ENCODE assay signal across 19 mouse cellular contexts in the genomic region with DNA sequence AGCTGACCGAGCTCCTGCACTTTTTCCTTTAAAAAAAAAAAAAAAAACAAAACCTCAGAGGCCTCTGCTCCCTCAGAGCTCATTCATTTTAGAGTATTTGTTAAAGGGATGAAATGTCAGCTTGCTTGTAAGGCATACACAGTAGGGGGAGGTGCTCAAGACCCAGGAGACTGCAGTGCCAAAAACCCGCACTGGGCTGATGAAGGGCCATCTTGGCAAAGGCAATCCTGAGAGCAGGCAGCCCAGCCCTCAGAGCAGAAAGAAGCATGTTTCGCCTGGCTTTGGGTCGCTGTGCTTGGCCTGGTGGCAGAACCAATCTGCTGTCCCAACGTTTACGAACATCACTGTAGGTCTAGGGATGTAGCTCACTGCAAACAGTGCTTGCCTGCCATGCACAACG. TPM values are rescaled to one million over a fixed set of nuclear protein-coding genes. Genes with fewer than 3 reads are reported as not detected.
DNase-seq lines count a peak whose midpoint lies in the region; ATAC-seq and TF ChIP-seq lines count a peak whose summit lies in the region.
"Had no signal": no experiment of that assay in that cellular context is flagged by ENCODE, and none has a peak within 500 bp of the region (broad histone marks: within the 10 kb centered on the region; RNA-seq: fewer than 3 reads in every experiment).

No protein-coding gene starts in this region.

- TF ChIP-seq CTCF in left cerebral cortex, adult 2 months (IDR thresholded peaks at IDR 0.05) = no peak

- H3K27ac ChIP-seq in forebrain, embryonic 14.5 days (ENCODE audit: low read depth, low read length) = 0 out of 2 replicates have a peak overlapping the region, but pooled peaks have one; percentile 11
- H3K27ac ChIP-seq in forebrain, embryonic 16.5 days (ENCODE audit: low read length) = no peak overlapping the region
- peak overlapping the region; percentile 55 for H3K27ac ChIP-seq in left cerebral cortex, adult 2 months
- 0 out of 2 replicates have a peak overlapping the region, but pooled peaks have one; percentile 27 for H3K27ac ChIP-seq in limb, embryonic 10.5 days
- H3K27ac ChIP-seq: embryonic facial prominence, embryonic 12.5 days; heart, embryonic 13.5 days; liver, embryonic 15.5 days had no signal

- WGBS in forebrain, embryonic 14.5 days = 76% methylated on average over 7 of the region's 7 CpGs
- 59% methylated on average over 7 of the region's 7 CpGs for WGBS in forebrain, embryonic 16.5 days
- WGBS in limb, embryonic 10.5 days = 90% methylated on average over 7 of the region's 7 CpGs

- no peak overlapping the region for H3K4me2 ChIP-seq in forebrain, embryonic 14.5 days (ENCODE audit: low read length)
- H3K4me2 ChIP-seq in forebrain, embryonic 16.5 days (ENCODE audit: low read length) = no peak overlapping the region
- H3K4me2 ChIP-seq: embryonic facial prominence, embryonic 12.5 days; heart, embryonic 13.5 days; liver, embryonic 15.5 days had no signal

- H3K9ac ChIP-seq in forebrain, embryonic 14.5 days (ENCODE audit: low read length) = no peak overlapping the region
- no peak overlapping the region for H3K9ac ChIP-seq in forebrain, embryonic 16.5 days (replicated peaks; ENCODE audit: low read depth, low read length)
- H3K9ac ChIP-seq: embryonic facial prominence, embryonic 12.5 days; heart, embryonic 13.5 days; liver, embryonic 15.5 days had no signal

- peak; percentile 30 for DNase-seq in forebrain, embryonic 14.5 days (ENCODE audit: low spot score)
- no peak for DNase-seq in left cerebral cortex, adult 2 months (ENCODE audit: extremely low spot score in 1 of 2, low spot score in 2 of 2)
- DNase-seq in left cerebral cortex, adult 9 months (ENCODE audit: low spot score in 2 of 2) = no peak
- DNase-seq in cerebellum, postnatal 10 days = peak; percentile 44 to 54
- DNase-seq in limb, embryonic 10.5 days (ENCODE audit: low spot score) = no peak
- DNase-seq in right cerebral cortex, adult 2 months (ENCODE audit: low spot score in 2 of 2) = no peak
- DNase-seq in layer of hippocampus, adult 8-10 months (ENCODE audit: low spot score in 2 of 2) = no peak
- DNase-seq: adrenal gland, postnatal 10 days; gastrocnemius, postnatal 36 days; right cerebral cortex, postnatal 4 days; thymus, postnatal 25 days had no signal

- intact Hi-C loops in left cerebral cortex, adult 2 months (cut with DNase I) = no loop called here

- peaks cover 23% of the 10 kb centered on the region for H3K36me3 ChIP-seq in forebrain, embryonic 14.5 days (ENCODE audit: control insufficient read depth, insufficient read depth, low read length)
- 0 out of 2 replicates have a peak, but pooled peaks cover 2% of the 10 kb centered on the region for H3K36me3 ChIP-seq in forebrain, embryonic 16.5 days (ENCODE audit: control insufficient read depth, insufficient read depth)
- H3K36me3 ChIP-seq in limb, embryonic 10.5 days = no peaks in the 10 kb centered on the region
- H3K36me3 ChIP-seq: embryonic facial prominence, embryonic 12.5 days; G1E; heart, embryonic 13.5 days; liver, embryonic 15.5 days had no signal

- no peaks in the 10 kb centered on the region for H3K9me3 ChIP-seq in forebrain, embryonic 14.5 days (replicated peaks; ENCODE audit: control insufficient read depth, low read length)
- no peaks in the 10 kb centered on the region for H3K9me3 ChIP-seq in forebrain, embryonic 16.5 days (ENCODE audit: control insufficient read depth, low read length)
- no peaks in the 10 kb centered on the region for H3K9me3 ChIP-seq in limb, embryonic 10.5 days (replicated peaks)
- H3K9me3 ChIP-seq: embryonic facial prominence, embryonic 12.5 days; G1E; heart, embryonic 13.5 days; liver, embryonic 15.5 days had no signal

- H3K4me3 ChIP-seq in forebrain, embryonic 14.5 days (ENCODE audit: low read depth, low read length) = no peak overlapping the region
- no peak overlapping the region for H3K4me3 ChIP-seq in forebrain, embryonic 16.5 days (replicated peaks; ENCODE audit: low read length)
- no peak overlapping the region for H3K4me3 ChIP-seq in left cerebral cortex, adult 2 months
- no peak overlapping the region for H3K4me3 ChIP-seq in limb, embryonic 10.5 days
- H3K4me3 ChIP-seq: embryonic facial prominence, embryonic 12.5 days; heart, embryonic 13.5 days; liver, embryonic 15.5 days had no signal

- H3K27me3 ChIP-seq in forebrain, embryonic 14.5 days (replicated peaks; ENCODE audit: control insufficient read depth, insufficient read depth, low read length) = no peaks in the 10 kb centered on the region
- H3K27me3 ChIP-seq in forebrain, embryonic 16.5 days (replicated peaks; ENCODE audit: control insufficient read depth, insufficient read depth, low read length) = no peaks in the 10 kb centered on the region
- no peaks in the 10 kb centered on the region for H3K27me3 ChIP-seq in limb, embryonic 10.5 days (ENCODE audit: low read depth, poor library complexity, severe bottlenecking)
- H3K27me3 ChIP-seq: embryonic facial prominence, embryonic 12.5 days; heart, embryonic 13.5 days; liver, embryonic 15.5 days had no signal

- no peak for ATAC-seq in forebrain, embryonic 14.5 days
- ATAC-seq in forebrain, embryonic 16.5 days = no peak; the same call in 1 of the 2 replicates

- H3K4me1 ChIP-seq in forebrain, embryonic 14.5 days (ENCODE audit: control insufficient read depth, insufficient read depth, low read length) = 0 out of 2 replicates have a peak, but pooled peaks cover 3% of the 10 kb centered on the region
- peaks cover 19% of the 10 kb centered on the region for H3K4me1 ChIP-seq in forebrain, embryonic 16.5 days (replicated peaks; ENCODE audit: control insufficient read depth, insufficient read depth, low read length)
- H3K4me1 ChIP-seq in limb, embryonic 10.5 days = no peaks in the 10 kb centered on the region
- H3K4me1 ChIP-seq: liver, embryonic 15.5 days had no signal

RNA-seq across cellular contexts. Expression of a gene that starts 44.6 kb away (rescaled TPM):
- polyA plus RNA-seq in forebrain, embryonic 14.5 days (2014; fragmentation: Nextera tagmentation; extraction: Ambion mirVana) = 14.9 and 17.8 TPM in 2 replicates
- 16.0 and 21.3 TPM in 2 replicates for polyA plus RNA-seq in forebrain, embryonic 16.5 days (2015; fragmentation: Nextera tagmentation; extraction: Ambion mirVana)
- total RNA-seq in left cerebral cortex, adult 2 months (2021) = 100 to 1,000 TPM; 129 to 145 TPM
- polyA plus RNA-seq in limb, embryonic 10.5 days (2016; fragmentation: Nextera tagmentation; extraction: Ambion mirVana) = 1.1 and 1.3 TPM in 2 replicates
- 100 to 1,000 TPM in 2 of 4 experiments, 10 to 100 TPM in 2; 90.3 to 125 (median 102) TPM for total RNA-seq in layer of hippocampus, adult 8-10 months (2022)
- total RNA-seq: hematopoietic stem cell, adult 5-6 weeks; megakaryocyte progenitor cell, adult 5-6 weeks; monocyte, adult 5-6 weeks had no signal
- polyA plus RNA-seq: G1E had no signal

Comparison
In these comparisons a context has a peak if more than half of its experiments do, and no peak if none do; other contexts are left out.
1. DNase-seq: peak in forebrain, embryonic 14.5 days (single experiment) and cerebellum, postnatal 10 days (2 of 2); none in left cerebral cortex, adult 2 months (0 of 2), left cerebral cortex, adult 9 months (0 of 2), limb, embryonic 10.5 days (single experiment), right cerebral cortex, adult 2 months (0 of 2) and layer of hippocampus, adult 8-10 months (0 of 2).